Mouse (Mus musculus) liver, adult 2 months (tissue): ENCODE measurements at regions not wholly inside any gene's neighbourhood (a gene's known extent, or its start where the extent isn't known, plus 50 kb on each side); places are given as distances from the start of the nearest gene placed in this dataset.
A peak's percentile ranks its signal among the peaks of the same experiment; 100 is the strongest.

Experiments
- DNase-seq: peaks from one replicate; pipeline ENCODE4 v3.0.0-alpha.2; 2011; ENCODE audit warnings: low read depth, low spot score; ENCODE audit errors: extremely low read depth
- H3K27ac ChIP-seq: fragments of 200-500 bp; replicated peaks from 2 replicates; pipeline ENCODE4 v1.5.1; 2012; ENCODE audit warnings: low read depth, mild to moderate bottlenecking, control low read depth, inconsistent platforms, low read length; ENCODE audit not compliant: insufficient read depth
- H3K27me3 ChIP-seq: fragments of 200-500 bp; 2 replicates; pipeline ENCODE4 v1.6.1; 2012; ENCODE audit warnings: mild to moderate bottlenecking, moderate library complexity, low read length, inconsistent platforms; ENCODE audit not compliant: control insufficient read depth, insufficient read depth
- H3K36me3 ChIP-seq: fragments of 200-500 bp; 2 replicates; pipeline ENCODE4 v1.6.1; 2012; ENCODE audit warnings: low read length, inconsistent platforms; ENCODE audit not compliant: control insufficient read depth, insufficient read depth
- H3K4me1 ChIP-seq: fragments of 200-500 bp; 2 replicates; pipeline ENCODE4 v1.6.1; 2011; ENCODE audit warnings: low read length; ENCODE audit not compliant: control insufficient read depth, insufficient read depth
- H3K4me3 ChIP-seq: fragments of 200-500 bp; 2 replicates; pipeline ENCODE4 v1.5.1; 2011; ENCODE audit warnings: low read depth, mild to moderate bottlenecking, control low read depth, low read length, moderate library complexity; ENCODE audit not compliant: insufficient read depth
- H3K79me2 ChIP-seq: fragments of 200-500 bp; 2 replicates; pipeline ENCODE4 v1.6.1; 2012; ENCODE audit warnings: inconsistent platforms, mild to moderate bottlenecking, low read length, moderate library complexity; ENCODE audit not compliant: control insufficient read depth, insufficient read depth
- H3K9ac ChIP-seq: fragments of 200-500 bp; 2 replicates; pipeline ENCODE4 v1.6.1; 2012; ENCODE audit warnings: low read depth, mild to moderate bottlenecking, control low read depth, inconsistent platforms, low read length
- CTCF ChIP-seq: fragments of 200-500 bp; IDR thresholded peaks from 2 replicates; pipeline ENCODE4 v1.5.1; 2011; ENCODE audit warnings: low read depth, low read length, control low read depth
- POLR2A ChIP-seq: fragments of 200-500 bp; IDR thresholded peaks from 2 replicates; pipeline ENCODE4 v1.6.1; 2011; ENCODE audit warnings: low read length, control low read depth; ENCODE audit not compliant: insufficient read depth; ENCODE audit errors: extremely low read depth
- WGBS: fragments of 180-500 bp; shearing (Covaris S2); methylation state at CpG from one replicate; pipeline ENCODE4 v1.1.7; 2018; 5-methylcytosine and 5-hydroxymethylcytosine counted together

GRCm38 (mm10) chr8:126686827-126687226, 93.0 kb upstream of the Irf2bp2 start:
- H3K27me3 ChIP-seq, result no peaks in the 10 kb centered on the region
- TF ChIP-seq POLR2A (no peak), CTCF (no peak)
- peaks cover 7% of the 10 kb centered on the region; the same call in 1 of the 2 replicates for H3K4me1 ChIP-seq
- no peak overlapping the region for H3K27ac ChIP-seq
- DNase-seq, result no peak
- H3K79me2 ChIP-seq, result no peaks in the 10 kb centered on the region
- no peak overlapping the region for H3K9ac ChIP-seq
- 65% methylated on average over 4 of the region's 4 CpGs for WGBS
- H3K36me3 ChIP-seq, result no peaks in the 10 kb centered on the region
- H3K4me3 ChIP-seq, result no peak overlapping the region

GRCm38 (mm10) chr8:126685365-126685764, 91.6 kb upstream of the Irf2bp2 start:
- peaks cover 7% of the 10 kb centered on the region; the same call in 1 of the 2 replicates for H3K4me1 ChIP-seq
- DNase-seq, result peak; percentile 72

DNA sequence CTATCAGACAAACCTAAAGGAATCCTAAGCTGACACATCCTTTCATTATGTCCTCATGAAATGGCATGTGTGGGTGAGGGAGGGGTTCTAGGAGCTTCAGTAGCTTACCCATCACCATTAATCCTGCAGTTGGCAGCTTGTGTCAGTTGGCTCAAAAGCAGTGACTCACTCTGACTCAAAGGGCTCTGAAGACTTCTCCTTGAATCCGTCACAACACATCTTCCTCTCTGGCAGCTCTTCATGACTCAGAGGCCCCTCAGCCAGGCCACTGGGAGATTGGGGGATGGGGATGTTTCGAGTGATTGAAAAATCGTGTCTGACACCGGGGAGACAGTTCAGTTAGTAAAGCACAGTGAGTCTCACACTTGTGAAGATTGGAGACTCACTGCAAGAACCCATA, 90.2 kb upstream of the Irf2bp2 start:
- Histone ChIP-seq H3K9ac (no peak overlapping the region), H3K36me3 (no peaks in the 10 kb centered on the region), H3K4me1 (peaks cover 7% of the 10 kb centered on the region; the same call in 1 of the 2 replicates), H3K27me3 (no peaks in the 10 kb centered on the region), H3K4me3 (no peak overlapping the region), H3K79me2 (no peaks in the 10 kb centered on the region), H3K27ac (no peak overlapping the region)
- WGBS, result 83% methylated on average over 4 of the region's 4 CpGs
- no peak for DNase-seq
- TF ChIP-seq CTCF, result no peak
- no peak for TF ChIP-seq POLR2A

More at GRCm38 (mm10) chr8:126685365-126685764, 91.6 kb upstream of the Irf2bp2 start:
- H3K36me3 ChIP-seq, result no peaks in the 10 kb centered on the region
- H3K4me3 ChIP-seq, result no peak overlapping the region
- 39% methylated on average over 6 of the region's 6 CpGs for WGBS
- no peak for TF ChIP-seq CTCF
- no peak for TF ChIP-seq POLR2A
- H3K79me2 ChIP-seq, result no peaks in the 10 kb centered on the region
- H3K27ac ChIP-seq, result no peak overlapping the region
- no peak overlapping the region for H3K9ac ChIP-seq
- H3K27me3 ChIP-seq, result no peaks in the 10 kb centered on the region

- H3K27ac ChIP-seq, result no peak overlapping the region
- TF ChIP-seq CTCF (no peak), POLR2A (no peak)
- peaks cover 7% of the 10 kb centered on the region; the same call in 1 of the 2 replicates for H3K4me1 ChIP-seq
- H3K36me3 ChIP-seq, result no peaks in the 10 kb centered on the region
- no peaks in the 10 kb centered on the region for H3K27me3 ChIP-seq
- WGBS, result 97% methylated on average over 2 of the region's 2 CpGs
- DNase-seq, result no peak
- no peak overlapping the region for H3K9ac ChIP-seq
- no peaks in the 10 kb centered on the region for H3K79me2 ChIP-seq
- H3K4me3 ChIP-seq, result no peak overlapping the region
These were observed 89.8 kb upstream of the Irf2bp2 start for GRCm38 (mm10) chr8:126683555-126683947.

GRCm38 (mm10) chr8:126682817-126683554, 89.2 kb upstream of the Irf2bp2 start:
- H3K9ac ChIP-seq, result no peak overlapping the region
- TF ChIP-seq POLR2A (no peak), CTCF (no peak)
- WGBS, result 96% methylated on average over 9 of the region's 9 CpGs
- H3K4me3 ChIP-seq, result no peak overlapping the region
- H3K79me2 ChIP-seq, result no peaks in the 10 kb centered on the region
- no peak overlapping the region for H3K27ac ChIP-seq
- no peaks in the 10 kb centered on the region for H3K27me3 ChIP-seq
- H3K4me1 ChIP-seq, result peaks cover 7% of the 10 kb centered on the region; the same call in 1 of the 2 replicates
- H3K36me3 ChIP-seq, result no peaks in the 10 kb centered on the region
- no peak for DNase-seq
